Mouse (Mus musculus) neural tube, embryonic 13.5 days (tissue): ENCODE measurements around the gene Apba2. TPM values are rescaled to one million over a fixed set of nuclear protein-coding genes. Genes with fewer than 3 reads are reported as not detected.

ENCODE experiments used
- ATAC-seq: fragments of 200-750 bp; cut with Nextera tagmentation; 2 replicates; pipeline ENCODE4 v1.8.0; 2017; ENCODE audit warnings: low read depth, mild to moderate bottlenecking, moderate TSS enrichment, moderate library complexity
- H3K27ac ChIP-seq: fragments of 300-500 bp; sonication (generic); replicated peaks from 2 replicates; pipeline ENCODE4 v1.5.1; 2015; ENCODE audit warnings: moderate library complexity, mild to moderate bottlenecking, inconsistent platforms
- H3K27me3 ChIP-seq: fragments of 300-500 bp; sonication (generic); 2 replicates; pipeline ENCODE4 v1.6.1; 2015; ENCODE audit warnings: mild to moderate bottlenecking, inconsistent platforms
- H3K36me3 ChIP-seq: fragments of 300-500 bp; sonication (generic); 2 replicates; pipeline ENCODE4 v1.6.1; 2015; ENCODE audit warnings: mild to moderate bottlenecking, inconsistent platforms
- H3K4me1 ChIP-seq: fragments of 300-500 bp; sonication (generic); replicated peaks from 2 replicates; pipeline ENCODE4 v1.6.1; 2015; ENCODE audit warnings: inconsistent platforms
- H3K4me2 ChIP-seq: fragments of 300-500 bp; sonication (generic); 2 replicates; pipeline ENCODE4 v1.6.1; 2015; ENCODE audit warnings: inconsistent platforms, mild to moderate bottlenecking, moderate library complexity
- H3K4me3 ChIP-seq: fragments of 300-500 bp; sonication (generic); 2 replicates; pipeline ENCODE4 v1.5.1; 2015; ENCODE audit warnings: mild to moderate bottlenecking, inconsistent platforms
- H3K9ac ChIP-seq: fragments of 300-500 bp; sonication (generic); 2 replicates; pipeline ENCODE4 v1.6.1; 2015; ENCODE audit warnings: moderate library complexity, mild to moderate bottlenecking, inconsistent platforms
- H3K9me3 ChIP-seq: fragments of 300-500 bp; sonication (generic); 2 replicates; pipeline ENCODE4 v1.6.1; 2016; ENCODE audit warnings: inconsistent platforms
- WGBS: fragments of 180-500 bp; shearing (Covaris S2); methylation state at CpG from one replicate; pipeline ENCODE4 v1.1.7; 2015; 5-methylcytosine and 5-hydroxymethylcytosine counted together
- polyA plus RNA-seq: library from polyadenylated mRNA; unstranded; fragments of >200 nt; fragmentation: Nextera tagmentation; extraction: Ambion mirVana; gene quantifications from 2 replicates; pipeline ENCODE4 v1.2.1, GENCODE M21; 2015

Gene Apba2
- polyA plus RNA-seq, 1 experiment from 2014 or later: 141 TPM

- ATAC-seq: no peak
- WGBS: 76% methylated on average over 1 of the region's 1 CpGs
Observed at GRCm38 (mm10) chr7:64642903-64643302, 141.4 kb downstream of the Apba2 start.

GRCm38 (mm10) chr7:64645458-64645857 lies 144.0 kb downstream of the Apba2 start:
- Histone ChIP-seq H3K4me1 (peaks cover 30% of the 10 kb centered on the region), H3K27me3 (no peaks in the 10 kb centered on the region), H3K27ac (no peak overlapping the region), H3K4me3 (no peak overlapping the region), H3K4me2 (no peak overlapping the region), H3K9me3 (no peaks in the 10 kb centered on the region), H3K9ac (no peak overlapping the region), H3K36me3 (no peaks in the 10 kb centered on the region)
- 83% methylated on average over 3 of the region's 3 CpGs for WGBS
- no peak for ATAC-seq

More at GRCm38 (mm10) chr7:64642903-64643302, 141.4 kb downstream of the Apba2 start:
- no peak overlapping the region for H3K4me3 ChIP-seq
- no peaks in the 10 kb centered on the region for H3K36me3 ChIP-seq
- H3K27ac ChIP-seq: no peak overlapping the region
- H3K9ac ChIP-seq: no peak overlapping the region
- no peak overlapping the region for H3K4me2 ChIP-seq
- H3K4me1 ChIP-seq: peaks cover 28% of the 10 kb centered on the region
- H3K27me3 ChIP-seq: no peaks in the 10 kb centered on the region
- no peaks in the 10 kb centered on the region for H3K9me3 ChIP-seq

- WGBS: 75% methylated on average over 6 of the region's 6 CpGs
- Histone ChIP-seq H3K4me2 (no peak overlapping the region), H3K4me1 (peaks cover 29% of the 10 kb centered on the region), H3K36me3 (no peaks in the 10 kb centered on the region), H3K9ac (no peak overlapping the region), H3K27me3 (no peaks in the 10 kb centered on the region), H3K4me3 (no peak overlapping the region), H3K9me3 (no peaks in the 10 kb centered on the region), H3K27ac (no peak overlapping the region)
- ATAC-seq: no peak
Observed at GRCm38 (mm10) chr7:64646046-64646445, 144.5 kb downstream of the Apba2 start.

- Histone ChIP-seq H3K27ac (no peak overlapping the region; the same call in 1 of the 2 replicates), H3K27me3 (no peaks in the 10 kb centered on the region), H3K9me3 (no peaks in the 10 kb centered on the region), H3K4me1 (peaks cover 30% of the 10 kb centered on the region), H3K36me3 (no peaks in the 10 kb centered on the region), H3K4me3 (no peak overlapping the region), H3K4me2 (no peak overlapping the region), H3K9ac (peak overlapping the region; percentile 17; the same call in 1 of the 2 replicates)
- no peak for ATAC-seq
- 60% methylated on average over 10 of the region's 10 CpGs for WGBS
Observed at GRCm38 (mm10) chr7:64648947-64649607, 147.6 kb downstream of the Apba2 start.

GRCm38 (mm10) chr7:64651963-64652362 lies 150.5 kb downstream of the Apba2 start:
- Histone ChIP-seq H3K4me2 (no peak overlapping the region), H3K9me3 (no peaks in the 10 kb centered on the region), H3K4me1 (peaks cover 25% of the 10 kb centered on the region), H3K9ac (no peak overlapping the region), H3K27ac (no peak overlapping the region), H3K4me3 (no peak overlapping the region), H3K36me3 (no peaks in the 10 kb centered on the region), H3K27me3 (no peaks in the 10 kb centered on the region)
- WGBS: 66% methylated on average over 3 of the region's 3 CpGs
- ATAC-seq: no peak

DNA sequence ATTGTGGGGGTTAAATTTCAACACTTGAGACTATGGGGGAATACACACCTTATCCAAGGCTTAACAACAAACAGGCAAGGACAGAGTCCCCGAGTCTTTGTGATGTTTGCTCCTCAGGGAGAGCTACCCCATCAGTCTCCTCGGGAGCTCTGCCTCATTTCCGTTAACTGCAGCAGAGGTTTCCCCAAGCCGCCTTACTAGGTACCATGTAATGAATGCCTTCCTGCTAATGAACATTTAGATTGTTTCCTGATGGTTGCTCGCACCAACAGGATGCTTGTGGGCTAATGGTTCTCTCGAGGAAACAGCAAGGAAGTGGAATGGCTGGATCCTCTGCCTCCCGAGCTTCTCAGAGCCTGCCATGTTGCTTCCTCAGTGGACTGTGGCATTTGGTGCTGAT lies 155.3 kb downstream of the Apba2 start:
- Histone ChIP-seq H3K27me3 (no peaks in the 10 kb centered on the region), H3K27ac (peak overlapping the region; percentile 74), H3K4me3 (no peak overlapping the region), H3K9me3 (no peaks in the 10 kb centered on the region), H3K36me3 (no peaks in the 10 kb centered on the region), H3K4me1 (peaks cover 41% of the 10 kb centered on the region), H3K4me2 (no peak overlapping the region), H3K9ac (no peak overlapping the region)
- ATAC-seq: peak; percentile 48; the same call in 1 of the 2 replicates
- WGBS: 29% methylated on average over 7 of the region's 7 CpGs

- H3K9me3 ChIP-seq: no peaks in the 10 kb centered on the region
- H3K4me1 ChIP-seq: peaks cover 36% of the 10 kb centered on the region
- 34% methylated on average over 4 of the region's 4 CpGs for WGBS
- H3K9ac ChIP-seq: no peak overlapping the region
- peak overlapping the region; percentile 38; the same call in 1 of the 2 replicates for H3K27ac ChIP-seq
- ATAC-seq: 0 out of 2 replicates have a peak, but pooled peaks have one; percentile 16
- no peaks in the 10 kb centered on the region for H3K36me3 ChIP-seq
- no peak overlapping the region for H3K4me2 ChIP-seq
- H3K4me3 ChIP-seq: no peak overlapping the region
- no peaks in the 10 kb centered on the region for H3K27me3 ChIP-seq
Observed at GRCm38 (mm10) chr7:64658914-64659313, 157.4 kb downstream of the Apba2 start.

DNA sequence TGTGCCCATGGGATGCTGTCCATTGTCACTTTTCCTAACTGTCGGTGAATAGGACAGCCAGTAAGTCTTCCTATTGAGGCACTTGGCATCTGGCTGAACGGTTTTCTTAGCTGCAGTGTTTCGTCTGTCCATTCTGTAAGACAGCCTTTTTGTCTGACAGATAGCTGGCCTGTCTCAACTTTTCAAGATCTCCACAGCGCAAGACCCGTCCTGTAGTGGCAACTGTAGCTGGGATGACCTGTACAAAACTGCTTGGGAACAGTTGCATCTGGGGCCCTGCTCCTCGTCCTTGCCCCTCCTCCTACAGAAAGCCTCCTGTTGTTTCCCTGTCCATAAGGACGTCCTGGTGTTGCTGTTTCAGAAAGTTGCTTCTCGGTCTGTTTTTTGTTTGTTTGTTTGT lies 157.8 kb downstream of the Apba2 start:
- no peak overlapping the region for H3K4me3 ChIP-seq
- no peak overlapping the region for H3K4me2 ChIP-seq
- 0 out of 2 replicates have a peak, but pooled peaks have one; percentile 6 for ATAC-seq

GRCm38 (mm10) chr7:64662506-64662905 lies 161.0 kb downstream of the Apba2 start:
- Histone ChIP-seq H3K27ac (no peak overlapping the region), H3K4me3 (no peak overlapping the region), H3K9ac (no peak overlapping the region), H3K27me3 (no peaks in the 10 kb centered on the region), H3K4me2 (no peak overlapping the region), H3K9me3 (no peaks in the 10 kb centered on the region), H3K4me1 (peaks cover 28% of the 10 kb centered on the region), H3K36me3 (no peaks in the 10 kb centered on the region)
- no peak for ATAC-seq
- WGBS: 90% methylated on average over 5 of the region's 5 CpGs

More for the DNA sequence above, 157.8 kb downstream of the Apba2 start:
- Histone ChIP-seq H3K9ac (no peak overlapping the region), H3K4me1 (peaks cover 36% of the 10 kb centered on the region), H3K9me3 (no peaks in the 10 kb centered on the region), H3K27ac (peak overlapping the region; percentile 38; the same call in 1 of the 2 replicates), H3K27me3 (no peaks in the 10 kb centered on the region), H3K36me3 (no peaks in the 10 kb centered on the region)
- WGBS: 28% methylated on average over 8 of the region's 8 CpGs

DNA sequence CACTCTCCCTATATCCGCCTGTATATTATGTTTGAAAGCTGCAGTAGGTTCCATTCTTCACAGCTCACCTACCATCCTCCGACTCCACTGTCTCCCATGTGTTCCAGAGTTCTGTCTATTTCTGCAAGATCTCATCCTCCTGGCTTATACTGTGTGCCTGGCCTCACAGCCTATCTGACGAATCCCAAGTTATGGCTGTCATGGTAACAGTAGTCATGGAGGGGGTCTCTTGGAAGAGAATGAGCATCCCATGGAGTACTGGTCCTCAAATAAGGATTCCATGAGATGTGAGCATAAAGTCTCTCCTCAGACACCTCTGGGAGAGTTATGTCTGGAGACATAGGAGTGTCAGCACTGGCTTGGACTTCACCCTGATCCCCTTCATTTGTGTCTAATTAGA lies 162.1 kb downstream of the Apba2 start:
- Histone ChIP-seq H3K27me3 (no peaks in the 10 kb centered on the region), H3K4me3 (no peak overlapping the region), H3K9me3 (no peaks in the 10 kb centered on the region), H3K4me1 (peaks cover 20% of the 10 kb centered on the region), H3K27ac (no peak overlapping the region), H3K36me3 (no peaks in the 10 kb centered on the region), H3K4me2 (no peak overlapping the region), H3K9ac (no peak overlapping the region)
- ATAC-seq: no peak
- WGBS: 88% methylated on average over 3 of the region's 3 CpGs

GRCm38 (mm10) chr7:64665120-64665519 lies 163.6 kb downstream of the Apba2 start:
- Histone ChIP-seq H3K4me3 (no peak overlapping the region), H3K27me3 (no peaks in the 10 kb centered on the region), H3K27ac (0 out of 2 replicates have a peak overlapping the region, but pooled peaks have one; percentile 10), H3K4me1 (peaks cover 5% of the 10 kb centered on the region), H3K4me2 (no peak overlapping the region), H3K9me3 (no peaks in the 10 kb centered on the region), H3K36me3 (no peaks in the 10 kb centered on the region), H3K9ac (0 out of 2 replicates have a peak overlapping the region, but pooled peaks have one; percentile 41)
- ATAC-seq: no peak
- WGBS: 60% methylated on average over 7 of the region's 7 CpGs

DNA sequence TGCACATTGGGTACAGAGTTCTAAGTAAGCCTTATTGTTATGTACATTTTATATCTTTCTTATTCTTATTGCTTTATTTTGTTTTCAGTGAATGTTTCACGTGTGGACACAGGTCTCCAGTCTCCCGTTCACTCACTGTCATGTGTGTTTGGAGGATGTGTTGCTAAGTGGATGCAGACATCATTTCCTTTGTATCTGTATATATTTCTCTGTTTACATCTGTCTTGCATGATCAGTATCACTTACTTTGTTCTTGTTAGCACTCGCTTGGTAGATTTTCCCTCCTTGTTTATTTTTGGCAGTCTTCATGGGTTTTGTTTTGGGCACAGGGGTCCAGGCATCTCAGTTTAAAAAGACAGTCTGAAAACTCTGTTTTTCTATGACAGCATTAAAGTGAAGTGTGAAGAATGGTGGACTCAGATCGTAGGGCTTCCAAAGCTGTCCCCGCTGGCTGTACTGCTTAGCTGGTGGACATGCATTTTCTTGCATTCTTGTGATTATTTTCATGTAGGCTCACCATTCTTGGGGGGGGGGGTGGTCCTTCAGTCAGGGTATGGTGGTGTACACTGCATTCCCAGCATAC lies 164.3 kb downstream of the Apba2 start:
- 90% methylated on average over 5 of the region's 5 CpGs for WGBS
- Histone ChIP-seq H3K9ac (no peak overlapping the region), H3K4me2 (no peak overlapping the region), H3K27me3 (no peaks in the 10 kb centered on the region), H3K4me3 (no peak overlapping the region), H3K9me3 (no peaks in the 10 kb centered on the region), H3K36me3 (no peaks in the 10 kb centered on the region), H3K27ac (no peak overlapping the region), H3K4me1 (peaks cover 4% of the 10 kb centered on the region; the same call in 1 of the 2 replicates)
- ATAC-seq: no peak
